Mouse (Mus musculus): Measurements from ENCODE around the gene Gm20388.

The Gm20388 gene

DNA sequence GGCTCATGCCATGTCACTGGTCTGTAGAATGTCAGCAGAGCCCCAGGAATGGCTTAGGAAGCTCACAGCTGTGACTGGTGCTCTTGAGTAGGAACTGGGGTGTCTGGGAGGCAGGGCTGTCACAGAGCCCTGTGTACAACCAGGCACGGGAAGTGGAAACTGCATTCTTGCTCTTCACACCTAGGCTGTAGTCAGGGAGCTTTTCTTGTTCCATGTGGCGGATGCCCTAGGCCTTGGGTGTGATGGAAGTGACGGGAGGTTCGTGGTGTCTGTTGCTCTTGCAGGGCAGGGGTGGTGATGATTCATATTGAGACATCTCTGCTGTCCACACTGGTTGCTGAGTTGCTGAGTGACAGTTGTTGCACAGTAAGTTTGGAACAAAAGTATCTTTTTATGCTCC, 2084.5 kb downstream of the Gm20388 start:
- no peak for DNase-seq (ENCODE audit: low spot score in 2 of 2)

DNA sequence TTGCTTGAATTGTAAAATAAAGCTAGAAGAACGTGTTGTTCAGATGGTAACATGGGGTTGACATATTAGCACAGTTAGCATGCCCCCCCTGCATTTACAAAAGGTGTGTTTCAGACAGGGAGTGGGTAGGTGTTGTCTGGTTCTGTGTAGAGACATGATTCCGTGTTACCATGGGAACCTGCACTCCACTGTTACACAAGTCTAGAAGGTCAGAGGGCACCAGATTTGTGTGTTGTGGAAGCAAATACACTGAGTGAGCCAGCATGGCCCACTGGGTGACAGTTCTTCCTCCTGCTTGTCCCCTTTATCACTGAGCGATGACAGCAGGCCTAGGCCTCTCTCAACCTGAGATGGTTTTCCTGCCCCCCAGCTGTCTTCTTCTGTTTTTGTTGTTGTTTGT, 2085.3 kb downstream of the Gm20388 start:
- no peak for DNase-seq (ENCODE audit: low spot score in 2 of 2)

DNA sequence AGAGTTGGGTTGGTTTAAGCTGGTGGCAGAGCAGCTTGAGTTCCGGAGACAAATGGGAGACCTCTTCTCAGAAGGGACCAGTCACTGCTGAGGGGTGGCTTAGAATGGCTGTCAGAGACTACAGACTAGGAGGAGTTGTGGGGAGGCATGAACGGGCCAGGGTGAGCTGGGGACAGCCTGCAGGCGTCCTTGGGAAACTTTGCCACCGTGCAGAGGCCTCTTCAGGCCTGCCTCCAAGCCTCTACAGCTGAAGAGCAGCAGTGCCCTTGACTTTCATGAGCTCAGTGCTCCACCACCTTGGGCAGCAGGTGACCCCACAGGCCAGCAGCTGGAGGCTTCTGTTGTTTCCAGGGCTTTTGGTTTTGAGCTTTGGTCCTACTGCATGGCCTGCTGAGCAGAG, 2088.0 kb downstream of the Gm20388 start:
- DNase-seq (ENCODE audit: low spot score in 2 of 2): no peak

DNA sequence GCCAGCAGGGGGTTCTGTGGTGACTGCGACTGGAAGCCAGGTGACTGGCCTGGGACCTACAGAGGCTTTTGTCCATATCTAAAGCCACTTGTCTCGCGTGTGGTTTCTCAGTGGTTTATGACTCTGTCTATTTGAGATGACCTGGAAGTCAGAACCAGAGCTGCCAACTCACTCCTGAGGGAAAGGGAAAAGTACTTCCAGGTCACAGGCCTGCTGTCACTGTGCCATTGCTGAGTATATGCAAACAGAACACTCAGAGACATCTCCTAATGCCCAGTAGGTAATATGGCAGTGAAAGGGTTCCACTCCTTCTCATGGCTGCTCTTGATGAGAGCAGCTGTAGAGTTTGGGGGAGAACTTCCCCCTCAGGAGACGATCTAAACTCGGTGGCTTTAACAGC, 2088.6 kb downstream of the Gm20388 start:
- DNase-seq (ENCODE audit: low spot score in 2 of 2): no peak

DNA sequence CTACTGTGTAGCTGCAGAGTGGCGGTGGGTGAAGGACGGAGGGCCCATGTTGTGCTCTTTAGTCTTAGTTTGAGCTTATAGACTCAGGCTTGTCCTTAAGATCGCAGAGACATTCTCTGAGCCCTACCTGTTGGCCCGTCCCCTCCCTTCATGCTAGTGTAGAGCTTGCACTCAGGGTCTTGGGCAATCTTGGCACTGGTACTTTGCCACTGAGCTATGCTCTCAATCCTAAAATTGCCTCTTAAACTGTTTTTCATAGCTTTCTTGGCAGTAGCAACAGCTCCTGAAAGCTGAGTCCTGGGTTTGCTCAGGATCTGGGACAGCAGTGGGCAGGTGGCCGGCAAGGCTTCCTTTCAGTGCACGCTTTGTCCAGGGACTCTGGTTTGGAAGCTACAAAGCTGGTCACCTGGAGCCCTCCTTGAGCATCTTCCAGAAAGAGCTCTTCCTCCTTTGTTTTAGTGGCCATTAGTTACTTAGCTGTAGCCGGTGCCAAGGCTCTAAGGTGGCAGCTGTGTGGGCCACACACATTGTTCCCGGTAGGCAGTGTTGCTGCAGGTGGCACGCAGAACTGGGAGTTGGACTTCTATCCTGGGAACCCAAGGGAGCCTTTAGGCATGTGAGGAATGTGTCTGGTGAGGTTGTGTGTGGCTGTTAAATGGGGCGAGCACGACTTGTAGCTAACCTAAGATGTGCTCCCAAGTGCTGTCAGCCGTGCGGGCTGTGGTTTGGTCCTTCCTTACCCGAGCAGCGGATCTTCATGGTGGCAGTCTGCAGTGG, 2090.9 kb downstream of the Gm20388 start:
- no peak for DNase-seq (ENCODE audit: low spot score in 2 of 2)

DNA sequence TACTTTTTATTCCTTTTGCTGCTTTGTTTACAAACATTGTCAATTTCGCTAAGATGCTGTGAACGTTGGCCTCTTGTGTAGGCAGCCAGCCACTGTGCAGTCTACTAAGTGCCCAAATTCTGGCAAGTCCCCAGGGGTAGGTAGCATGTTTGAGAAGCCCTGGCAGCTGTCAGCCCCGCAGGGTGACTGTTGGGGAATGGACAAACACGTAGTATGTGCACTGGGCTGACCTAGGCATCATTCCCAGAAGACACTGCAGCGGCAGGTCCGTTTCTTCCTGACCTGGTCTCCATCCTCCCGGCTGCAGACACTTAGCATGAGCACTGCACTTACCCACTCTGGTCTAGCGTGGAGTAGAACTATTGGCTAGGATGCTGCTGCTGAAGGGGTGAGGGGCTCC, 2093.0 kb downstream of the Gm20388 start:
- DNase-seq (ENCODE audit: low spot score in 2 of 2): no peak

DNA sequence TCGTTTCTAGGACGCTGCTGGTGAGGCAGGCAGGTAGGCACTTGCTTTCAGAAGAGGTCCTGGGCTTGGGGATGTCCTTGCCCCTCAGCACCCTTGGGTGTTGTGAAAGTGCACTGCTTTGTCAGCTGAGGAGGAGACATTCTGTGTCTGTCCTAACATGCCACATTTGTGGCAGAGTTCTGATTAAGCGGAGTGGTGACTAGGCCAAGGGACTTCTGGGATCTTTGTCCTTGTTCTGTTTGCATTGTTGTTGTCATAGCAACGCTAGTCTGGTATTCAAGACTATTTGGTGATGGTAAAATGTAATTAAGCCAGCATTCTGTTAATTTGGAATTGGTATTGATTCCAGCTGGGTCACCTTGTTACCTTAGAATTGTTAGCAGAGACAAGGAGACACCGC, 2093.5 kb downstream of the Gm20388 start:
- DNase-seq (ENCODE audit: low spot score in 2 of 2): no peak

DNA sequence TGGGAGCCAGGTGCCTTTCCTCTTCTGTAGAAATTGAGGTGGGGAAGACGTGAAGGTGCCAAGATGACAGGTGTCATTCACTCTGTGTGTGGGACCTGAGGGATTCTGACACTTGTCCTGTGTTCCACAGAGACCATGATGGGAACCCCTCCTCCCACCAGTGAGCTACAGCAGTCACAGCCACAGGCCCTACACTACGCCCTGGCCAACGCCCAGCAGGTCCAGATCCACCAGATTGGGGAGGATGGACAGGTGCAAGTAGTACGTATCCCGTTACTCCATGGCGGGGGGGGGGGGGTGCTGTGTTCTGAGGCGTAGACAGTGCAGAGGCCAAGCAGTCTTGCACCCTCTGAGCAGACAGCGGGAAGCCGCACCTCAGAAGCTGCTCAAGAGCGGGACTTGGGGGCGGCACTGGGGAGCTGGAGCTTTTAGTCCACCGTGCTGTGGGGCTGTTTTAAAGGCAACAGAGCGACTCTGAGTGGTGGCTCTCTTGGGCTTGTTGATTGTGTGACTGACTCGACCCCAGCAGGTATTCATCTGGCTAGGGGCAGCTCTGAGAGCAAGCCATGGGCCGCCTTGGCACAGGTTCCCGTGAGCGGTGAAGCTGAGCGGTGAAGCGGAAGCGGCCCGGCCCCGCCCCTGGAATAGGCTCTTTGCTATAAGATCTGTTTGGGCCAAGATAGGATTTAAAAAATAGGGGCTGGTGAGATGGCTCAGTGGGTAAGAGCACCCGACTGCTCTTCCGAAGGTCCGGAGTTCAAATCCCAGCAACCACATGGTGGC, 2095.0 kb downstream of the Gm20388 start:
- DNase-seq (ENCODE audit: low spot score in 2 of 2): no peak

DNA sequence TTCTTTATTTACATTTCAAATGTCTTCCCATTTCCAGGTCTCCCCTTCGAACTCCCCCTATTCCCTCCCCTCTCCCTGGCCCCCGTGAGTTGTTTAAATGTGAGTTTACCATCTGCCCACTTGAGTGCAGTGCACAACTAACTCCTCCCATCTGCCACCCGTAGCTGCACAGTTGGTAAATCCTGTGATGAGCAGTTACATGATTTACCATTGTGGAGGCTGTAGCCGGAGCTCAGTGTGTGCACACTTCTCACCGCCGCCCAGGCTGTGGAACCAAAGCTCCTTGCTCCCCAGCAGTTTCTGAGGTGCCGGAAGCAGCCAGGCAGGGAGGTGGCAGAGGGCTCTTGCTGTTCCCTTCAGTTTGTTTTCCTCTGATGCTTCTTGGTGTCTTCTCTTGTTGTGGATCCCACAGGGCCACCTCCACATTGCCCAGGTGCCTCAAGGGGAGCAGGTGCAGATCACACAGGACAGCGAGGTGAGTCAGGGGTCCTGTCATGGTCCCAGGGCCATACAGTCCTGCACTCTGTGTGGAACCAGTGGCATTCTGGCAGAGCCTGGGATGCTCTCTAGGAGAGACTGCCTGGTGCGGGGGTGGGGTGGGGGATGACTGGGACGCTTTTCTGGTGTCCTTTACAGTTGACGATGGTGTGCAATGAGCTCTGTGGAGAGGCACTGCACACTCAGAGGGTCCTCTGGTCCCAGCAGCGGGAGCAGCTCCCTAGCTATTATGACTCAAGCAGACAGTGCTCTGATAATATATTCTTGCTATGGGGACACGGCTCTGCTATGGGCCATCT, 2096.2 kb downstream of the Gm20388 start:
- no peak for DNase-seq (ENCODE audit: low spot score in 2 of 2)

DNA sequence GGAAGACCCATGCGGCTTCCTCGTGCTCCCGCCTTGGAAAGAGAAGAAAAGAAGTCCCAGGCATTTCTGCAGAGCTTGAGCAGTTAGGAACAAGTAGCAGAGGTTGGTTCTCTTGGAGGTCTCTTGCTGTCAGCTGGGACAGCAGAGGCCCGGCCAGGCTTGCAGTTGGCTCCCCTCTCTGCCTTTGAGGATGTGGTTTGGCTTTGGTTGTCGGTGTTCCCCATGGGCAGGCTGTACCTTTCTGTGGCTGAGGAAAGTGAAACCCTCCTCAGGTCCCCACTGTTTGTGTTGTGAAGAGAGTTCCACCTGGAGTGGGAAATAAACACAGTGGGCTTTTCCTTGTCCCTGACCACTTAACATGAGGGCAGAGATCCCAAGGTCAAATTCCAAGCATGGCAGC, 2097.8 kb downstream of the Gm20388 start:
- no peak for DNase-seq (ENCODE audit: low spot score in 2 of 2)

DNA sequence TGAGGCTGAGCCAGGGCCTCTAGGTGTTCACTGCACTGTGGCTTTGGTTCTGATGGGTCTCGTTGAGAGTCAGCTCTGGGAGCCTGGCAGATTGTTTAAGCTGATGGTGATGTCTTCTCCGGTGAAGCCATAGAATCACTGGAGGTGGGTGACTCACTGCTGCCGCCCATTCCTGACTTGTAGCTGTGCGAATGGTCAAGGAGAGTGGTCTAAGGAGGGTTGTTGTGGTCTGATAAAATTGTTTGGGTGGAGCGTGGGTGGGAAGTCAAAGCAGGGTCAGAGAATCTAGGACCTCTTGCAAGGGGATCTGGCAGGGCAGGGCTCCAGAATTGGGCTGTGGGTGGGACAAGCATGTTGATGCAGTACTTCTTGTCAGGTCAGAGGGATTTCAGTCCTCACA, 2100.0 kb downstream of the Gm20388 start:
- DNase-seq (ENCODE audit: low spot score in 2 of 2): no peak

DNA sequence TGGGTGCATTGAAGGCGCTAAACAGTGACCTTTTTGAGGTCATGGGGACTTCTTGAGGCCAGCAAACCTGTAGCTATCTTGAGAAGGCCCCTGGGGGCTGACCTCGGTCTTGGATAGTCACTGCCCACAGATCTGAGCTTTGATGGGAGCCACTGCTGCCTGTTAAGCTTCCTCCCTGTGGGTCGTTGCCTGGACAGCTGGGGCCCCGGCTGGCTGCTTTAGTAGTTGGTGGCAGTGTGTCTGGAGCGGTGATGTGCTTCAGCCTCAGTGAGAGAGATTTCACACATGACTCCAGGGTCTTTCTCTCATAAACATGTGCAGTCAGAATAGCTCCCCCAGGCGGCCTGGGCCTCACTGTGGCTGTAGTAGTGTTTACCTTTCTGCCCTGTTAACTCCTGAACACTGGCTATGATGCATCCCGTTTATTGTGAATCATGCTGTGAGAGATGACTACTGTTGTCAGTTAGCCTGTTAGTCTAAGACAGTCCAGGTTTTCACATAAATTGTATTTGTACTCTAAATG, 2100.5 kb downstream of the Gm20388 start:
- DNase-seq (ENCODE audit: low spot score in 2 of 2): no peak

DNA sequence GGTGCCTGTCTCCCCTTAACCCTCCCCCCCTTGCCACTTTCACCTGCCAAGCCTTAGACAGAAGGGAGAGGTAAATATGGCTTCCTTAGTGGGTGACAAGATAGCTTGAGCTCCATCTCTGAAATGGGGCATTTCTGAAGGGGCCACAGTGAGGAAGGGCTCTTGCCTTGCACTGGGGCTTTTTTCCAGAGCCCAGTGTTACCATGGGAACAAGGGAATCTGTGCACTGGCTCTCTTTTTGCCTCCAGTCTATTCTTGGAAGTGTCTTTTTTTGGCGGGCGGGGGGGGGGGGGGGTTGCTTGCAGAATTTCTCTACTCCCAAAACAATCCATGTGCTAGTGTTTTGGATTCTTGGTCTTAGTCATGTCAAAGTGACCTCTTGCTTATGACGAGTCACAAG, 2104.0 kb downstream of the Gm20388 start:
- no peak for DNase-seq (ENCODE audit: low spot score in 2 of 2)

DNA sequence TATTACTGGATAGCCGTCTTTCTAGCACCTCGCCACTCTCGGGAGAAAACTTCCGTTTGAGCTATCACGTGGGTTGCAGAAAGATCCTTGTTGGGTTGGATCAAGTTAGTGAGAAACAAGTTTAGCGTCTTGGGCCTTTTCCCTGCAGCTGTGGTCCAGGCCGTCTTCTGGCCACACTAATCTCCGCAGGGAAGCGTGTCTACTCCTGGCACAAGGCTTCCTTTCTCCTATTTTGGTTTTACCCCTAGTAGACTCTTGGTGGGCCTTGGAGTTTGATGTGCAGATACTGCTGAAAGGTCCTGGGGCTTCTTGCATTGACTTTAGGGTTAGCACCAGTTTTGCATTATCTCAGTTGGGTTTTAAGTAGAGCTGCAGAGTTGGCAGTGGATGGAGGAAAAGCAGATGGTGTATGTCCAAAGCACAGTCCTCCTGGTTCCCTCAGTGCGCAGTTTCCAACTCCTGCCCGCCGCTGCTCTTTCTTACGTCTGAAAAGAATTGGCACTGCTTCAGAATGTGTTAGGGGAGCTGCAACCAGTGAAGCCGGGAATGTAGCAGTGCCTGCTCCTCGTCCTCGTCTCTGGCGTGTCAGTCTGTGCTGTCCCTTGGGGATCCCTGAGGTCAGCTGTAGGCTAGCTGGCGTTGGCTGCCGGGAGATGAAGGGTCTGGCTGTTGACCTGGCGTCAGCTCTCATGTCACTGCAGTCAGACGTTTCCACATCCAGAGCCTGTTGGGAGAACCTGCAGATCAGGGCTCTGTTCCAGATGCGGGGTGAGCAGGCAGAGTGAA, 2107.6 kb downstream of the Gm20388 start:
- DNase-seq (ENCODE audit: low spot score in 2 of 2): no peak

DNA sequence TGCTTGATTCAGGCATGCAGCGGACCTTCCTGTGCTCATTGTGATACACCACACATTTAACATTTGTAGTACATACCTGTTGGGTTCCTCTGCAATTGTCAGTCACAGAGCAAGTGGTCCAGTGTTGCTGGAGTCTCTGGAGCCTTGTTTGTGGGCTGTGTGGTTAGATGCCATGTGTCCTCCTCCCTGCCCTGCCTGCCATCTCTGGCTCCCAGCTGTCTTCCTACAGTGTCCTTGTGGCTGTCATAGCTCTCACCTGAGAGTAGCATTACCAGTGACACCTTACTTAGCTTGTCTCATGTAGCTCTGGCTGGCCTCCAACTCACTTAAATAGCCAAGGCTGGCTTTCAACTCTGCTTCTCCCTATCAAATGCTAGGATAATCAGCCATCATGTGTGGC, 2108.5 kb downstream of the Gm20388 start:
- DNase-seq (ENCODE audit: low spot score in 2 of 2): no peak

DNA sequence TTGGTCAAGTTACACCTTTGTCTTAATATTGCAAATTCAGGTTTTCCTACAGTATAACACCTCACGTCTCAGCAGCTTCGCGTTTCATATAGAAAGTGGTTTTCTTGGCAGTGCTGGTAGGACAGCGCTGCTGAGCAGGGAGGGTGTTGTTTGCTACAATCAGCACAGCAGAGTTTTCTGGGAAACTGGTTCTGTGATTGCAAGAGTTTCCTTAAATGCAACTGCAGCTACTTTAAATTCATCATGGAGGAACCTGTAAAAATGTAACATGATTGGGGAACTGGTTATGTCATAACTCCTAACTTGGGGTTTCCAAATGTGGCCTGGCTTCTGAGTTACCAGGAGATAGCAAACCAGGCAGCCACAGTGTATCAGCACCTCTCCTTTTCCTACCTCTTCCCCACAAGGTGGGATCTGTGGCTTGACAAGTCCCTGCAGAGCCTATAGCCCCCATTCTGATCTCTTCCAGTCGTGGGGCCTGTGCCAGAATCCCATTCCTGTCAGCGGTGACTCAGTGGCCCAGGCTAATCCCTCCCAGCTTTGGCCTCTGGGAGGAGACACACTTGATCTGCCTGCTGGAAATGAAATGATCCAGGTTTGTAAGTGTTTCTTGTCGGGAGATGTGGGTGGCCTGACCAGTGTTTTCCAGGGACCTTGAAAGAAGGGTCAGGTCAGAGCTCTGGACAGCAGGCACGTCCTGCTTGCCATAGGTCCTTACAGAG, 2109.6 kb downstream of the Gm20388 start:
- DNase-seq (ENCODE audit: low spot score in 2 of 2): no peak

DNA sequence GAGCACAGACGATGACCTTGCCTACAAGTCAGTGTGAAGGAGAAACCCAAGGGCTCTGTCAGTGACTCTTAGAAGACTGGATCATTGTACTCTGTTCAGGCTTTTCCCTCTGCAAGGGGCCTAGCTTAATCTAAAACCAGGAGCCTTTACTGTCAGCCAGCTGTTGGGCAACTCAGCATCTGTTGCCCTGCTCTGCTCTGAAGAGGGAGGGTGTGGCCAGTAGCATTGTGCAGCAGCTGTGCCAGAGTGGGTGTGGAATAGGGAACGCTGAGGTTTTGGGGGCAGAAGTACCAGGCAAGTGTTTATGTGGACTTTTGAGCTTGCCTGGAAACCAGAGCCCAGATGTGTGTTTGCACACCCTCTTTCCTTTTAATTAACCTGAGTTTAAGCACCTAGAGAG, 2111.1 kb downstream of the Gm20388 start:
- no peak for DNase-seq (ENCODE audit: low spot score in 2 of 2)

DNA sequence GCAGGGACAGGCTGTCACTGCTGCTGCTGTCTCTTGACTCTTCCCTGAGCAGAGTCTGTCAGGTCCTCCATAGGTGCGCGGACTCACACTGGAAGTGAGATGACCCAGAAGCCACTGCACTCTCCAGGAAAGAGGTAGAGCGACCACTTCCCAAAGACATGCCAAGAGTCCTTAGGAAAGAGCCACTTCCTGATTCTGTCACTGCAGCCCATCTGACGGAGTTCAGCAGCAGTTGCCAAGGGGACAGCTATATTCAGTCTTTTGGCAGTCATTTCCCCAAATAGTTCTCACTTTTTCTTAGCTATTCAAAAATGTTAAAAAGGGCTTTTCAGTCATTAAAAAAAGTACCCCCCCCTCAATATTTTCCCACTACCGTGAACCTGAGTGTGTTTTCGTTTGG, 2111.6 kb downstream of the Gm20388 start:
- no peak for DNase-seq (ENCODE audit: low spot score in 2 of 2)

DNA sequence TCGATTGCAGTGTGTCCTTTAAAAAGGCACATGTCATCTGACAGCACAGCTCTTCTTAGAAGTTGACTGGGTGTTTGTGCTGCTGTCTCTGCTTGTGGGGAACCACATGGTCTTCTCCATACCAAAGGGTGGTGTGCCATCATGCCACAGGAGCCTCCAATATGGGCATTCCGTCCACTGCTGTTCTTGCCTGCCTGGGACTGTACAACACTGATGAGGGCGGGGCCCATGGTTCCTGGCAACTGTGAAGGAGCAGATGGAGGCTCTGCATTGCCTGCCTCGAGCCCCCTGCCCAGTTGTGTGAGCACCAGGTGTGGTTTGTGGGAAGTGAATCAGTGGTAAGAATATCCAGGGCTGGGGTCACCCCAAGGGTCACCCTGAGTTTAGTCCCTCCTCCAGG, 2112.1 kb downstream of the Gm20388 start:
- DNase-seq (ENCODE audit: low spot score in 2 of 2): no peak

DNA sequence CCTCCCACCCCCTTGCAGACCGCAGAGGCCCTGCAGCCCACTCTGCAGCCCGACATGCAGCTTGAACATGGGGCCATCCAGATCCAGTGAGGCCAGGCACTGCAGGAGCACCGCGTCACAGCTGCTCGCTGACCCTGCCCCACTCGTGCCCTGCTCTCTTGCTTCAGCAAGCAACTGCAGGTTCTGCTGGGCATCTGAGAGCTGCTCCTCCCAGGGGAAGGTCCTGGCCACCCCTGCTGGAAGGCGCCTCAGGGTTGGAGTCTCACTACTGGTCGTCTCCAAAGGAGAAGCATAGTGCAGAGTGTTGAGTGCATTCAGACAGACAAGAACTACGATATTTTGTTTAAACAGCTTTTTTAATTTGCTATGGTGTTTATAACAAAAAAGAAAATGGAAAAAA, 2114.9 kb downstream of the Gm20388 start:
- DNase-seq (ENCODE audit: low spot score in 2 of 2): no peak

DNA sequence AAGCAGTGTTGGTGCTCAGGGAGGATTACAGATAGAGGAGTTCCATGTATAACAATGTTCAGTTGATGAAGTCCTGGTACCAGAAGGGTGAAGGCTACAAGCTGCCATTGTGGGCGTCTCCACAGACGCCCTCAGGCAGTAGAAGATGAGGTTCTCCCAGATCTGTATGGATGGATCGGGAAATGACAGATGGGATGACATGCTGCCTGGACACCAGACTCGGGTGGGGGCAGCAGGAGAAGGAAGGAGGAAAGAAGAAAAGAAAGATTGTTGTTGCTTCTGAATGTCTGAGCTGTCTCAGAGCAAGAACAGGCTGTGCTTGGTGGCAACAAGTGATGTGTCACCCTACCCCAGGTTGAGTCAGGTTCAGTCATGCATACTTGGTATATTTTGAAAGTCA, 2117.5 kb downstream of the Gm20388 start:
- DNase-seq (ENCODE audit: low spot score in 2 of 2): no peak
